Mouse (Mus musculus) CD8-positive naive resting alpha-beta T cell, adult 2 months (primary cell): ENCODE data around the gene Taf4.

Experiments used
- DNase-seq, 2 experiments: peaks; one replicate each; pipeline ENCODE4 v3.0.0; 2022; ENCODE audit warnings: low read depth in 2 of 2, low spot score in 2 of 2

Taf4 gene

GRCm38 (mm10) chr2:179863266-179863665, 113.2 kb downstream of the Taf4 start:
- DNase-seq, result no peak

- no peak for DNase-seq
Observed at GRCm38 (mm10) chr2:179862676-179863075, 113.8 kb downstream of the Taf4 start.
